Mouse (Mus musculus): ENCODE data around the gene Mapk6.

GRCm38 (mm10) chr9:75414204-75414603 lies 4.4 kb upstream of the Mapk6 start:
- TF ChIP-seq GATA1 (IDR thresholded peaks at IDR 0.05; ENCODE audit: borderline replicate concordance, low read length) (no peak), FLI1 (IDR thresholded peaks at IDR 0.05; ENCODE audit: low read length) (no peak)

All from megakaryocyte, embryonic 14.5 days (primary cell).